17 mouse cellular contexts compared by ENCODE assay signal in the genomic region with DNA sequence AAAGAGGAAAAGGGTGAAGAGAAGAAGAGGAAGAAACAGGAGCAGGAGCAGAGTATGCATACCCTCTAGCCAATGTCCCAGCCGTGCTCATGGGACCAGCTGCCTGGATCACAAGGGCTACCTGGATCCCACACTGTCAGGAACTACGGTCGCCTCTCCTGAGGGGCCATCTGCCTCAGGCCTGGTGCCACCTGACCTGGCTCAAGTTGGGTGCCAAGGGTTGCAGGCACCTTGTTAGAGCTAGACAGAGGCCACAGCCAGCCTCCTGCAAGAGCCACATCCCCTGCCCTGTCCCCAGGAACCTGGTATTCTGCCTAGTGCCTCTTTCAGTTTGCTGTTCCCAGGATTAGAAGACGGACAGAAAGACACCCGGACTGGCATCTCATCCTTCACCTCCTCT.
"Had no signal": no experiment of that assay in that cellular context is flagged by ENCODE, and none has a peak within 500 bp of the region (broad histone marks: within the 10 kb centered on the region; RNA-seq: fewer than 3 reads in every experiment).

No protein-coding gene starts in this region.

- DNase-seq: kidney, adult 9 months; kidney, postnatal 14 days; layer of hippocampus, postnatal 36 days; liver; liver, embryonic 13.5 days; lung, adult 2 months; lung, postnatal 14 days; lung, postnatal 4 days; midbrain, embryonic 14.5 days; right cerebral cortex, postnatal 14 days; right cerebral cortex, postnatal 4 days; thymus, adult 2 months; thymus, postnatal 14 days; thymus, postnatal 4 days had no signal

- H3K4me3 ChIP-seq: limb, embryonic 10.5 days; limb, embryonic 13.5 days; liver, embryonic 13.5 days had no signal

- H3K4me1 ChIP-seq: limb, embryonic 13.5 days; liver, embryonic 13.5 days had no signal

- H3K9me3 ChIP-seq: limb, embryonic 10.5 days; limb, embryonic 13.5 days; liver, embryonic 13.5 days had no signal

- H3K27ac ChIP-seq: limb, embryonic 10.5 days; limb, embryonic 13.5 days; liver, embryonic 13.5 days; stomach, postnatal 0 days had no signal

- H3K36me3 ChIP-seq: limb, embryonic 10.5 days; limb, embryonic 13.5 days; liver, embryonic 13.5 days had no signal
